Mouse (Mus musculus) left cerebral cortex, postnatal 10 days (tissue): ENCODE results near the gene Atxn1. TPM values are rescaled to one million over a fixed set of nuclear protein-coding genes. Genes with fewer than 3 reads are reported as not detected.

Experiments used
- DNase-seq, 2 experiments: peaks; one replicate each; pipeline ENCODE4 v3.0.0; 2021 to 2022; ENCODE audit warnings: low spot score in 2 of 2, mixed read lengths in 1 of 2; ENCODE audit errors: extremely low spot score in 1 of 2
- intact Hi-C: fragments of 180-260 bp; cut with DNase I; formaldehyde crosslinking; loops from one replicate; pipeline ENCODE4 v1.15.1; 2025
- total RNA-seq, 2 experiments: library from RNA; stranded (reverse); gene quantifications; 2 replicates each; pipeline ENCODE4 v1.2.3; 2021

Atxn1 gene
- total RNA-seq, 2 experiments from 2014 or later, result 149 to 152 TPM

GRCm38 (mm10) chr13:45965594-45966432 is 1.0 kb upstream of the Atxn1 start:
- peak in 1 of 2 experiments; percentile 36 for DNase-seq
- intact Hi-C loops, result loop anchor here (5.0 kb wide), 3 partner anchors 121 to 291 kb away; no protein-coding TSS in a partner anchor

- DNase-seq, result peak in 1 of 2 experiments; percentile 85
- intact Hi-C loops, result loop anchor here (5.0 kb wide), 1 partner anchor 427 kb away; no protein-coding TSS in a partner anchor
Observed at GRCm38 (mm10) chr13:45964331-45964852, 416 bp downstream of the Atxn1 start.

GRCm38 (mm10) chr13:45963497-45964330 is 1.1 kb downstream of the Atxn1 start:
- DNase-seq, result peak; percentile 62 to 92
- intact Hi-C loops, result loop anchor here (5.0 kb wide), 1 partner anchor 426 kb away; no protein-coding TSS in a partner anchor

- no peak for DNase-seq
- intact Hi-C loops, result loop anchor here (5.0 kb wide), 1 partner anchor 425 kb away; no protein-coding TSS in a partner anchor
Observed at GRCm38 (mm10) chr13:45962776-45963175, 2.0 kb downstream of the Atxn1 start.

GRCm38 (mm10) chr13:45961871-45962630 is 2.8 kb downstream of the Atxn1 start:
- intact Hi-C loops, result loop anchor here (5.0 kb wide), 1 partner anchor 425 kb away; no protein-coding TSS in a partner anchor
- no peak for DNase-seq

GRCm38 (mm10) chr13:45960311-45960965 is 4.4 kb downstream of the Atxn1 start:
- intact Hi-C loops, result loop anchor here (5.0 kb wide), 1 partner anchor 423 kb away; no protein-coding TSS in a partner anchor
- DNase-seq, result no peak

GRCm38 (mm10) chr13:45958306-45958705 is 6.5 kb downstream of the Atxn1 start:
- no peak for DNase-seq
- intact Hi-C loops, result no loop called here

GRCm38 (mm10) chr13:45957629-45958028 is 7.2 kb downstream of the Atxn1 start:
- intact Hi-C loops, result no loop called here
- no peak for DNase-seq

- intact Hi-C loops, result no loop called here
- DNase-seq, result no peak
Observed at GRCm38 (mm10) chr13:45956287-45956686, 8.5 kb downstream of the Atxn1 start.

GRCm38 (mm10) chr13:45955370-45956055 is 9.3 kb downstream of the Atxn1 start:
- intact Hi-C loops, result no loop called here
- no peak for DNase-seq

GRCm38 (mm10) chr13:45953098-45953497 is 11.7 kb downstream of the Atxn1 start:
- intact Hi-C loops, result no loop called here
- no peak for DNase-seq

GRCm38 (mm10) chr13:45951071-45951645 is 13.7 kb downstream of the Atxn1 start:
- intact Hi-C loops, result no loop called here
- DNase-seq, result no peak

GRCm38 (mm10) chr13:45950355-45950861 is 14.4 kb downstream of the Atxn1 start:
- DNase-seq, result no peak
- intact Hi-C loops, result no loop called here

GRCm38 (mm10) chr13:45946136-45946535 is 18.7 kb downstream of the Atxn1 start:
- DNase-seq, result no peak
- intact Hi-C loops, result no loop called here

- intact Hi-C loops, result no loop called here
- no peak for DNase-seq
Observed at GRCm38 (mm10) chr13:45942337-45942736, 22.5 kb downstream of the Atxn1 start.

GRCm38 (mm10) chr13:45940714-45941113 is 24.1 kb downstream of the Atxn1 start:
- intact Hi-C loops, result no loop called here
- DNase-seq, result no peak

- intact Hi-C loops, result no loop called here
- no peak for DNase-seq
Observed at GRCm38 (mm10) chr13:45939561-45939960, 25.2 kb downstream of the Atxn1 start.
